Mouse (Mus musculus) stomach, embryonic 15.5 days (tissue): ENCODE results near the gene Mxd3. TPM values are rescaled to one million over a fixed set of nuclear protein-coding genes. Genes with fewer than 3 reads are reported as not detected.

ENCODE experiments used
- ATAC-seq: fragments of 200-750 bp; cut with Nextera tagmentation; 2 replicates; pipeline ENCODE4 v1.8.0; 2017; ENCODE audit warnings: low read depth, moderate number of reproducible peaks, moderate TSS enrichment; ENCODE audit not compliant: insufficient read depth, low FRiP score
- H3K27ac ChIP-seq: fragments of 300-500 bp; sonication (generic); 2 replicates; pipeline ENCODE4 v1.5.1; 2015; ENCODE audit warnings: mild to moderate bottlenecking, inconsistent platforms
- H3K27me3 ChIP-seq: fragments of 300-500 bp; sonication (generic); replicated peaks from 2 replicates; pipeline ENCODE4 v1.6.1; 2015; ENCODE audit warnings: inconsistent platforms
- H3K36me3 ChIP-seq: fragments of 300-500 bp; sonication (generic); 2 replicates; pipeline ENCODE4 v1.6.1; 2015; ENCODE audit warnings: inconsistent platforms
- H3K4me1 ChIP-seq: fragments of 300-500 bp; sonication (generic); 2 replicates; pipeline ENCODE4 v1.6.1; 2015; ENCODE audit warnings: inconsistent platforms
- H3K4me2 ChIP-seq: fragments of 300-500 bp; sonication (generic); 2 replicates; pipeline ENCODE4 v1.6.1; 2015; ENCODE audit warnings: mild to moderate bottlenecking, inconsistent platforms
- H3K4me3 ChIP-seq: fragments of 300-500 bp; sonication (generic); replicated peaks from 2 replicates; pipeline ENCODE4 v1.5.1; 2015; ENCODE audit warnings: inconsistent platforms
- H3K9ac ChIP-seq: fragments of 300-500 bp; sonication (generic); 2 replicates; pipeline ENCODE4 v1.6.1; 2015; ENCODE audit warnings: inconsistent platforms
- H3K9me3 ChIP-seq: fragments of 300-500 bp; sonication (generic); 2 replicates; pipeline ENCODE4 v1.6.1; 2016; ENCODE audit warnings: inconsistent platforms
- WGBS: fragments of 180-500 bp; shearing (Covaris S2); methylation state at CpG from one replicate; pipeline ENCODE4 v1.1.7; 2015; 5-methylcytosine and 5-hydroxymethylcytosine counted together
- polyA plus RNA-seq: library from polyadenylated mRNA; unstranded; fragments of >200 nt; fragmentation: Nextera tagmentation; extraction: Ambion mirVana; gene quantifications from 2 replicates; pipeline ENCODE4 v1.2.1, GENCODE M21; 2015

Mxd3 gene
- polyA plus RNA-seq, 1 experiment from 2014 or later, result 32.1 TPM

GRCm38 (mm10) chr13:55361974-55362452 lies 32.4 kb upstream of the Mxd3 start:
- Histone ChIP-seq H3K9ac (peak overlapping the region; percentile 80), H3K9me3 (no peaks in the 10 kb centered on the region), H3K27ac (peak overlapping the region; percentile 96), H3K36me3 (peaks cover 18% of the 10 kb centered on the region), H3K4me2 (peak overlapping the region; percentile 74), H3K4me3 (peak overlapping the region; percentile 86), H3K4me1 (peaks cover 20% of the 10 kb centered on the region), H3K27me3 (no peaks in the 10 kb centered on the region)
- ATAC-seq, result peak; percentile 34
- under 1% methylated on average over 32 of the region's 32 CpGs for WGBS

DNA sequence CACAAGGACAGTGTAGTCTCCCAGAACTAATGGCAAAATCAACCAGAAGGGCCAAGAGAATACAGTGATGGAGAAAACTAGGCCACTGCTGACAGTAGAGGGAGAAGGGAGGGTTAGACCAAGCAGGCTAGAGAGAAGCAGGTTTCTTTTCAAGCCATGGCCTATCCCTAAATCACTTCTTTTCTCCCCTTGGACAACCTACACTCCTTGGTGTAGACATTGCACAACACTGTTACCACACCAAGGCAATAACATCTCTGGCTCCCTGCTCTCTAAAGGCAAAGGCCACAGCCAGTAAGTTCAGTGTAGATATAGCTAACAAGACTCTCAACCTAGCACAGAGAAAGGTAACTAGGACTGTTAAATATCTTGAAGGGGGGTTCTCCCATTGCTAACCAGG lies 31.5 kb upstream of the Mxd3 start:
- no peak overlapping the region for H3K27ac ChIP-seq
- H3K36me3 ChIP-seq, result peaks cover 21% of the 10 kb centered on the region
- no peak overlapping the region for H3K9ac ChIP-seq
- H3K9me3 ChIP-seq, result no peaks in the 10 kb centered on the region
- ATAC-seq, result no peak
- H3K4me3 ChIP-seq, result peak overlapping the region; percentile 86
- no peaks in the 10 kb centered on the region for H3K27me3 ChIP-seq
- H3K4me1 ChIP-seq, result peaks cover 20% of the 10 kb centered on the region
- H3K4me2 ChIP-seq, result peak overlapping the region; percentile 74

GRCm38 (mm10) chr13:55346745-55347144 lies 17.1 kb upstream of the Mxd3 start:
- 0 out of 2 replicates have a peak, but pooled peaks cover 2% of the 10 kb centered on the region for H3K4me1 ChIP-seq

GRCm38 (mm10) chr13:55344286-55344685 lies 14.7 kb upstream of the Mxd3 start:
- Histone ChIP-seq H3K4me1 (0 out of 2 replicates have a peak, but pooled peaks cover 2% of the 10 kb centered on the region), H3K4me3 (no peak overlapping the region), H3K27me3 (no peaks in the 10 kb centered on the region), H3K9me3 (no peaks in the 10 kb centered on the region), H3K27ac (no peak overlapping the region), H3K9ac (no peak overlapping the region), H3K4me2 (no peak overlapping the region), H3K36me3 (peaks cover 54% of the 10 kb centered on the region)
- 84% methylated on average over 7 of the region's 7 CpGs for WGBS
- ATAC-seq, result no peak

More at GRCm38 (mm10) chr13:55346745-55347144, 17.1 kb upstream of the Mxd3 start:
- 80% methylated on average over 11 of the region's 11 CpGs for WGBS
- H3K9ac ChIP-seq, result no peak overlapping the region
- no peak overlapping the region for H3K4me3 ChIP-seq
- H3K27me3 ChIP-seq, result no peaks in the 10 kb centered on the region
- H3K9me3 ChIP-seq, result no peaks in the 10 kb centered on the region
- no peak for ATAC-seq
- H3K4me2 ChIP-seq, result no peak overlapping the region
- no peak overlapping the region for H3K27ac ChIP-seq
- peaks cover 75% of the 10 kb centered on the region for H3K36me3 ChIP-seq

GRCm38 (mm10) chr13:55342469-55342868 lies 12.8 kb upstream of the Mxd3 start:
- ATAC-seq, result no peak
- no peaks in the 10 kb centered on the region for H3K27me3 ChIP-seq
- no peak overlapping the region for H3K27ac ChIP-seq
- H3K9me3 ChIP-seq, result no peaks in the 10 kb centered on the region
- peaks cover 39% of the 10 kb centered on the region for H3K36me3 ChIP-seq
- H3K4me2 ChIP-seq, result no peak overlapping the region
- H3K4me3 ChIP-seq, result no peak overlapping the region
- 29% methylated on average over 11 of the region's 11 CpGs for WGBS
- 0 out of 2 replicates have a peak, but pooled peaks cover 2% of the 10 kb centered on the region for H3K4me1 ChIP-seq
- H3K9ac ChIP-seq, result no peak overlapping the region

GRCm38 (mm10) chr13:55339259-55339658 lies 9.6 kb upstream of the Mxd3 start:
- Histone ChIP-seq H3K36me3 (peaks cover 8% of the 10 kb centered on the region; the same call in 1 of the 2 replicates), H3K27me3 (no peaks in the 10 kb centered on the region), H3K27ac (no peak overlapping the region; the same call in 1 of the 2 replicates), H3K4me3 (no peak overlapping the region), H3K4me1 (0 out of 2 replicates have a peak, but pooled peaks cover 2% of the 10 kb centered on the region), H3K9ac (no peak overlapping the region), H3K9me3 (no peaks in the 10 kb centered on the region), H3K4me2 (no peak overlapping the region)
- ATAC-seq, result peak; percentile 77
- WGBS, result 28% methylated on average over 2 of the region's 2 CpGs

GRCm38 (mm10) chr13:55338131-55339054 lies 8.8 kb upstream of the Mxd3 start:
- ATAC-seq, result no peak
- Histone ChIP-seq H3K27me3 (no peaks in the 10 kb centered on the region), H3K4me3 (no peak overlapping the region), H3K9me3 (no peaks in the 10 kb centered on the region), H3K4me1 (0 out of 2 replicates have a peak, but pooled peaks cover 2% of the 10 kb centered on the region), H3K36me3 (no peaks in the 10 kb centered on the region), H3K9ac (no peak overlapping the region), H3K4me2 (no peak overlapping the region), H3K27ac (no peak overlapping the region)
- WGBS, result 61% methylated on average over 12 of the region's 12 CpGs

DNA sequence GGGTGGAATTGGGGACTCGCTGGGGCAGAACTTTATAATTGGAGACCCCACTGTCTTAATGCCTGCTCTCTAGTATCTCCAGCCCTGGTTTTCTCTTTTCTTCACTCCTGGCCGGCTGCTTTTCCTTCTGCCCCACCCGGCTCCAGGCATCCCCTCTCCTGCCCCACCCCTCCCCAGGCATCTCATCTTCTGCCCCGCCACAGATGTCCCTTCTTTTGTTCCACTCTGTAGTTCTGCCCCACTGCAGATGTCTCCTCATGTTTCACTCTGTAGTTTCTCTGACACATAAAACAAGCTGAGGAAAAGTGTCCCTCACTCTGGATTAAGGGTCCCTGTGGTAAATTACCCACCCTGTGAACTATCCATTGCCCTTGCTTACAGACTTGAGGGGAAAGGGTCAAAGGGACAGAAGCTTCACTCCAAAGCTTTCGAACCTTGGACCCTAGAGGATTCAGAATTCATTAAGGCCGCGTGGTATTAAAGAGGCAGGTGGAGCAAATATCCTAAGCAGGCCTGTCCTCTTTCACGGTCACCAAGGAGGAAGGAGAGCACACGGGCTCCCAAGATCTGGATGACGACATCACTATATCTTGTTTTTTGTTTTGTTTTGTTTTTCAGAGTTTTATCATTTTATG lies 7.8 kb upstream of the Mxd3 start:
- H3K4me2 ChIP-seq, result no peak overlapping the region
- H3K27me3 ChIP-seq, result no peaks in the 10 kb centered on the region
- H3K9ac ChIP-seq, result no peak overlapping the region
- H3K4me1 ChIP-seq, result 0 out of 2 replicates have a peak, but pooled peaks cover 1% of the 10 kb centered on the region
- 72% methylated on average over 10 of the region's 10 CpGs for WGBS
- ATAC-seq, result no peak
- no peak overlapping the region for H3K27ac ChIP-seq
- H3K9me3 ChIP-seq, result no peaks in the 10 kb centered on the region
- H3K4me3 ChIP-seq, result no peak overlapping the region
- H3K36me3 ChIP-seq, result no peaks in the 10 kb centered on the region

GRCm38 (mm10) chr13:55335701-55336100 lies 6.1 kb upstream of the Mxd3 start:
- no peak for ATAC-seq
- H3K36me3 ChIP-seq, result no peaks in the 10 kb centered on the region
- H3K27me3 ChIP-seq, result no peaks in the 10 kb centered on the region
- no peaks in the 10 kb centered on the region for H3K4me1 ChIP-seq
- no peak overlapping the region for H3K4me2 ChIP-seq
- WGBS, result 89% methylated on average over 4 of the region's 4 CpGs
- no peak overlapping the region for H3K9ac ChIP-seq
- no peaks in the 10 kb centered on the region for H3K9me3 ChIP-seq
- H3K4me3 ChIP-seq, result no peak overlapping the region
- no peak overlapping the region for H3K27ac ChIP-seq

GRCm38 (mm10) chr13:55332331-55332730 lies 2.7 kb upstream of the Mxd3 start:
- ATAC-seq, result no peak
- Histone ChIP-seq H3K36me3 (no peaks in the 10 kb centered on the region), H3K9me3 (no peaks in the 10 kb centered on the region), H3K4me1 (peaks cover 23% of the 10 kb centered on the region), H3K9ac (no peak overlapping the region), H3K4me2 (no peak overlapping the region), H3K27ac (no peak overlapping the region), H3K27me3 (no peaks in the 10 kb centered on the region), H3K4me3 (no peak overlapping the region)
- WGBS, result 83% methylated on average over 3 of the region's 3 CpGs

GRCm38 (mm10) chr13:55330567-55331400 lies 1.2 kb upstream of the Mxd3 start:
- ATAC-seq, result no peak
- Histone ChIP-seq H3K27me3 (no peaks in the 10 kb centered on the region), H3K4me3 (peak overlapping the region; percentile 75), H3K9ac (0 out of 2 replicates have a peak overlapping the region, but pooled peaks have one; percentile 21), H3K27ac (peak overlapping the region; percentile 94; the same call in 1 of the 2 replicates), H3K4me2 (peak overlapping the region; percentile 96), H3K36me3 (peaks cover 5% of the 10 kb centered on the region; the same call in 1 of the 2 replicates), H3K4me1 (peaks cover 33% of the 10 kb centered on the region), H3K9me3 (no peaks in the 10 kb centered on the region)
- 45% methylated on average over 14 of the region's 14 CpGs for WGBS
